Mouse (Mus musculus) bone marrow, adult 2 months (tissue): ENCODE measurements around the gene Eef1a2.

Experiments used
- CTCF ChIP-seq: fragments of 200-500 bp; IDR thresholded peaks from 2 replicates; pipeline ENCODE4 v1.5.1; 2011; ENCODE audit warnings: low read length, control low read depth; ENCODE audit not compliant: control insufficient read depth, insufficient read depth
- POLR2A ChIP-seq: fragments of 200-500 bp; IDR thresholded peaks from 2 replicates; pipeline ENCODE4 v1.6.1; 2011; ENCODE audit warnings: low read depth, mild to moderate bottlenecking, control low read depth, low read length, borderline replicate concordance; ENCODE audit not compliant: control insufficient read depth

GRCm38 (mm10) chr2:181101626-181102025, 55.2 kb downstream of the Eef1a2 start:
- no peak for TF ChIP-seq CTCF
- no peak for TF ChIP-seq POLR2A
